Mouse (Mus musculus) limb, embryonic 13.5 days (tissue): Measurements from ENCODE around the gene Cd80. TPM values are rescaled to one million over a fixed set of nuclear protein-coding genes. Genes with fewer than 3 reads are reported as not detected.

Experiments used
- ATAC-seq: fragments of 200-750 bp; cut with Nextera tagmentation; 2 replicates; pipeline ENCODE4 v1.8.0; 2017; ENCODE audit warnings: low read depth, moderate number of reproducible peaks, moderate TSS enrichment; ENCODE audit not compliant: low FRiP score
- H3K27ac ChIP-seq: fragments of 300-500 bp; sonication (generic); 2 replicates; pipeline ENCODE4 v1.5.1; 2015; ENCODE audit warnings: inconsistent platforms, mild to moderate bottlenecking, moderate library complexity
- H3K27me3 ChIP-seq: fragments of 300-500 bp; sonication (generic); 2 replicates; pipeline ENCODE4 v1.6.1; 2015; ENCODE audit warnings: mild to moderate bottlenecking, inconsistent platforms
- H3K36me3 ChIP-seq: fragments of 300-500 bp; sonication (generic); 2 replicates; pipeline ENCODE4 v1.6.1; 2015; ENCODE audit warnings: inconsistent platforms, mild to moderate bottlenecking, moderate library complexity
- H3K4me1 ChIP-seq: fragments of 300-500 bp; sonication (generic); 2 replicates; pipeline ENCODE4 v1.6.1; 2015; ENCODE audit warnings: inconsistent platforms
- H3K4me2 ChIP-seq: fragments of 300-500 bp; sonication (generic); replicated peaks from 2 replicates; pipeline ENCODE4 v1.6.1; 2015; ENCODE audit warnings: inconsistent platforms, mild to moderate bottlenecking, moderate library complexity
- H3K4me3 ChIP-seq: fragments of 300-500 bp; sonication (generic); 2 replicates; pipeline ENCODE4 v1.5.1; 2015; ENCODE audit warnings: moderate library complexity, mild to moderate bottlenecking, inconsistent platforms
- H3K9ac ChIP-seq: fragments of 300-500 bp; sonication (generic); 2 replicates; pipeline ENCODE4 v1.6.1; 2015; ENCODE audit warnings: mild to moderate bottlenecking, inconsistent platforms
- H3K9me3 ChIP-seq: fragments of 300-500 bp; sonication (generic); 2 replicates; pipeline ENCODE4 v1.6.1; 2016; ENCODE audit warnings: inconsistent platforms
- WGBS: fragments of 180-500 bp; shearing (Covaris S2); methylation state at CpG from one replicate; pipeline ENCODE4 v1.1.7; 2015; 5-methylcytosine and 5-hydroxymethylcytosine counted together
- polyA plus RNA-seq: library from polyadenylated mRNA; unstranded; fragments of >200 nt; fragmentation: Nextera tagmentation; extraction: Ambion mirVana; gene quantifications from 2 replicates; pipeline ENCODE4 v1.2.1, GENCODE M21; 2015

Gene Cd80
- polyA plus RNA-seq, 1 experiment from 2014 or later: 0.47 TPM

DNA sequence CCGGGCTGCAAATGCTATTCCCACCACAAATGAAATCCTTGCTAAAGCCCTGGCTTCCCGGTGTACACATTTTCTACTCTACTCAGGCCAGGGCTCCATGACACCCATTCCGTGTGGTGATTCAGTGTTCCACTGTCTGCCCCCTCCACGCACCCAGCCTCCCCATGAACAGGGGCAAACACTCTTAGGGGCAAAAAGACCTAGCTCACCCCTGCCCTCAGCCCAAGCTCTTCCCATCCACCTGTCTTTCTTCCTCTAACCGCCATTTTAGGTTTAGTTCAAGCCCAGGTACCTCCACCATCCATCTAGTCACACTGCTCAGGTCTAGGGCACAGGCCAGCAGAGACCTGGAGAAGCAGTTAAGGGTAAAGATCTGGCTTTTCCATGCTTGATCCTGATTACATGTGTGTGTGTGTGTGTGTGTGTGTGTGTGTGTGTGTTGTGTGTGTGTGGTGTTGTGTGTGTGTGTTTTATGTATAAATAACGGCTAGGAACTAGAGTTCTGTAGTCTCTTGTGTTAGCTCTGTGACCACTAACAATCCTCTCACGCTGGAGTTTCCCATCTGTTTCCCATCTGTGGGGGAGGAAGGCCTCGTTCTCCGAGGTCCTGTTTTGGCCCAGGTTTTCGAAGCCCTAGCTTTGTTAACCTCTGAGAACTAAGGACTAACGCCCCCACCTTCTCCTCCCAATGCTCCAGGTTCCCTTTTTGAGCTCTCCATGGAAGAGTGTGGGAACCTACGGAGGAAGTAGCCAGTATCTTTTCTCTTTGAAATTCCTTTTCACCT is 3.7 kb upstream of the Cd80 start:
- H3K4me1 ChIP-seq: peaks cover 9% of the 10 kb centered on the region
- no peak for ATAC-seq
- 38% methylated on average over 12 of the region's 12 CpGs for WGBS
- H3K9ac ChIP-seq: peak overlapping the region; percentile 96
- no peaks in the 10 kb centered on the region for H3K27me3 ChIP-seq
- peak overlapping the region; percentile 75 for H3K4me3 ChIP-seq
- H3K27ac ChIP-seq: peak overlapping the region; percentile 96
- H3K9me3 ChIP-seq: no peaks in the 10 kb centered on the region
- H3K36me3 ChIP-seq: peaks cover 37% of the 10 kb centered on the region
- H3K4me2 ChIP-seq: peak overlapping the region; percentile 80

GRCm38 (mm10) chr16:38452442-38453202 is 2.7 kb upstream of the Cd80 start, which contains the start of gene Adprh:
TSS of gene Adprh (minus strand) at chr16:38452703.
- Histone ChIP-seq H3K4me2 (peak within 1 kb of the TSS; percentile 80), H3K9ac (peak within 1 kb of the TSS; percentile 96), H3K27me3 (no peaks in the 10 kb centered on the region), H3K4me3 (peak within 1 kb of the TSS; percentile 75), H3K36me3 (peaks cover 27% of the 10 kb centered on the region), H3K9me3 (no peaks in the 10 kb centered on the region), H3K27ac (peak within 1 kb of the TSS; percentile 96), H3K4me1 (peaks cover 9% of the 10 kb centered on the region)
- under 1% methylated on average over 52 of the region's 61 CpGs for WGBS
- peak; percentile 98 for ATAC-seq

GRCm38 (mm10) chr16:38453203-38453553 is 2.2 kb upstream of the Cd80 start:
- peak overlapping the region; percentile 80 for H3K4me2 ChIP-seq
- ATAC-seq: no peak; the same call in 1 of the 2 replicates
- peak overlapping the region; percentile 96 for H3K9ac ChIP-seq
- H3K9me3 ChIP-seq: no peaks in the 10 kb centered on the region
- H3K36me3 ChIP-seq: peaks cover 21% of the 10 kb centered on the region
- H3K4me3 ChIP-seq: peak overlapping the region; percentile 75
- H3K27me3 ChIP-seq: no peaks in the 10 kb centered on the region
- peak overlapping the region; percentile 96 for H3K27ac ChIP-seq
- H3K4me1 ChIP-seq: peaks cover 9% of the 10 kb centered on the region
- WGBS: 27% methylated on average over 3 of the region's 3 CpGs

GRCm38 (mm10) chr16:38453952-38454351 is 1.4 kb upstream of the Cd80 start:
- WGBS: 88% methylated on average over 4 of the region's 4 CpGs
- Histone ChIP-seq H3K9ac (no peak overlapping the region), H3K27me3 (no peaks in the 10 kb centered on the region), H3K4me3 (no peak overlapping the region), H3K36me3 (peaks cover 14% of the 10 kb centered on the region), H3K27ac (no peak overlapping the region), H3K4me2 (no peak overlapping the region), H3K9me3 (no peaks in the 10 kb centered on the region), H3K4me1 (peaks cover 9% of the 10 kb centered on the region)
- ATAC-seq: no peak

DNA sequence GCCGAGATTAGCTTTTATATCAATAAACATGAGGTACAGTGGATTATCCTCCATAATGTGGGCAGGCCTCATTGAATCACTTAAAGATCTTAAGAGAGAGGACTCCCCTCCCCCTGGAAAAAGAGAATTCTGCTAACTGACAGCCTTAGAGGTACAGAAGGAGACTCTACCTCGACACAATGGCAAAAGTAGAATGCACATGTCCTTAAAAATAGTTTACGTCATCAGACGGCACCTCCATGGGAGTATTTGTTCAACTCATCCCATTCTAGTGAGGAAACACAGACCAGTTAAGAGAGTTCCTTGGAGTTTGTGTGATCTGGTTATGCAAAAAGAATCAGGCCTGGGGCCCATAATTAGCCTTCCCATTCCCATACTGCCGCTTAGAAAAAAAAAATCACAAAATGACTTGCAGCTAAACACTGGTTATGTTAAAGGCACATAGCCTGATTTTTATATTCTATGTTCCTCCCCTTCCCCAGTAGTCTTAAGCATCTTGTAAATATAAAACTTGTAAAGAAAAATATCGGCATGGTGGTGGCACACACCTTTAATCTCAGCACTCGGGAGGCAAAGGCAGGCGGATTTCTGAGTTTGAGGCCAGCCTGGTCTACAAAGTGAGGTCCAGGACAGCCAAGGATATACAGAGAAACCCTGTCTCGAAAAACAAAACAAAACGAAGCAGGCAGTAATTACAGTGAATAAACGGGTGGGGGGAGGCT is 667 bp upstream of the Cd80 start:
- Histone ChIP-seq H3K4me1 (peaks cover 9% of the 10 kb centered on the region), H3K27me3 (no peaks in the 10 kb centered on the region), H3K9ac (no peak overlapping the region), H3K27ac (no peak overlapping the region), H3K4me3 (no peak overlapping the region), H3K4me2 (no peak overlapping the region), H3K36me3 (peaks cover 9% of the 10 kb centered on the region), H3K9me3 (no peaks in the 10 kb centered on the region)
- 70% methylated on average over 11 of the region's 11 CpGs for WGBS
- ATAC-seq: no peak

DNA sequence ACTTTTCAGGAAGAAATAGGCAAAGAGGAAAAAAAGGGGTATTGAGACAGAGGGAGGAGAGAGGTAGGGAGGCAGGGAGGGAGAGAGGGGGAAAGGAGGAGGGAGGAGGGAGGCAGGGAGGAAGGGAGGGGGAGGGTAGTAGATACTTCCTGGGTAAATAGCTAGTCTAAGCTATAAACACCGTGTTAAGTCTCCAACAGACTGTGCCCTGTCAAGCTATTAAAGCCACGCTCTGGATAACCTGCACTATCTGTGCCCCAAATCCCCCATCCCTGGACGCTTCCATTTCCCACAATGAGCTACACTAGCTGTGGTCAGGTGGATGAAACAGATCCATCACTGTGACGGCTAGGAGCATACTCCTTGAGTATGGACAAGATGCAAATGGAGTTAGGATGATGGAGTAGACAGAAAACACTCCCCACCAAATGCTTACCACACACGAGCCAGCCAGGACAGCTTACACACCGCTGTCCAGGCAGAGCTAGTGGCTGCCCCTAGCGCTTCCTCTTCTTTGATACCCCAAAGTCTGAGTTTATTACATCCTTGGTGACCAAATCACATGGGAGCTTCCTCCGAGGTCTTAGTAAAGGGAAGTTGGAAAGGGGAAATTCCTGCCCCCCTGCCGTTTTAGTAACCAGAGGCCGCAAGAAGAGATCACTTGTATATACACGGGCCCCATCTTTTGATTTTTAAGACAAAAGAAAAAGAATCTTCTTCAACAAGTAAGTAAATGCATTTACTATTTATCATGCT is 1.6 kb downstream of the Cd80 start:
- ATAC-seq: no peak
- H3K4me1 ChIP-seq: no peaks in the 10 kb centered on the region
- no peak overlapping the region for H3K27ac ChIP-seq
- 51% methylated on average over 11 of the region's 11 CpGs for WGBS
- no peaks in the 10 kb centered on the region for H3K9me3 ChIP-seq
- no peaks in the 10 kb centered on the region for H3K27me3 ChIP-seq
- H3K4me2 ChIP-seq: no peak overlapping the region
- H3K4me3 ChIP-seq: no peak overlapping the region
- H3K36me3 ChIP-seq: no peaks in the 10 kb centered on the region
- H3K9ac ChIP-seq: no peak overlapping the region

GRCm38 (mm10) chr16:38458600-38459280 is 3.4 kb downstream of the Cd80 start:
- WGBS: 71% methylated on average over 6 of the region's 6 CpGs
- H3K4me2 ChIP-seq: no peak overlapping the region
- H3K4me1 ChIP-seq: no peaks in the 10 kb centered on the region
- H3K27me3 ChIP-seq: no peaks in the 10 kb centered on the region
- no peak overlapping the region for H3K27ac ChIP-seq
- H3K36me3 ChIP-seq: no peaks in the 10 kb centered on the region
- ATAC-seq: no peak
- H3K9ac ChIP-seq: no peak overlapping the region
- H3K4me3 ChIP-seq: no peak overlapping the region
- no peaks in the 10 kb centered on the region for H3K9me3 ChIP-seq

GRCm38 (mm10) chr16:38459990-38460389 is 4.6 kb downstream of the Cd80 start:
- no peak overlapping the region for H3K4me2 ChIP-seq
- H3K27me3 ChIP-seq: no peaks in the 10 kb centered on the region
- H3K9me3 ChIP-seq: no peaks in the 10 kb centered on the region
- ATAC-seq: no peak
- no peak overlapping the region for H3K27ac ChIP-seq
- no peaks in the 10 kb centered on the region for H3K36me3 ChIP-seq
- H3K9ac ChIP-seq: no peak overlapping the region
- 88% methylated on average over 4 of the region's 4 CpGs for WGBS
- H3K4me3 ChIP-seq: no peak overlapping the region
- no peaks in the 10 kb centered on the region for H3K4me1 ChIP-seq

- WGBS: 84% methylated on average over 8 of the region's 8 CpGs
- no peaks in the 10 kb centered on the region for H3K4me1 ChIP-seq
- no peak overlapping the region for H3K27ac ChIP-seq
- no peaks in the 10 kb centered on the region for H3K36me3 ChIP-seq
- no peak overlapping the region for H3K9ac ChIP-seq
- H3K9me3 ChIP-seq: no peaks in the 10 kb centered on the region
- H3K4me3 ChIP-seq: no peak overlapping the region
- no peaks in the 10 kb centered on the region for H3K27me3 ChIP-seq
- no peak overlapping the region for H3K4me2 ChIP-seq
- no peak for ATAC-seq
Measured at GRCm38 (mm10) chr16:38461749-38462148, 6.4 kb downstream of the Cd80 start.

DNA sequence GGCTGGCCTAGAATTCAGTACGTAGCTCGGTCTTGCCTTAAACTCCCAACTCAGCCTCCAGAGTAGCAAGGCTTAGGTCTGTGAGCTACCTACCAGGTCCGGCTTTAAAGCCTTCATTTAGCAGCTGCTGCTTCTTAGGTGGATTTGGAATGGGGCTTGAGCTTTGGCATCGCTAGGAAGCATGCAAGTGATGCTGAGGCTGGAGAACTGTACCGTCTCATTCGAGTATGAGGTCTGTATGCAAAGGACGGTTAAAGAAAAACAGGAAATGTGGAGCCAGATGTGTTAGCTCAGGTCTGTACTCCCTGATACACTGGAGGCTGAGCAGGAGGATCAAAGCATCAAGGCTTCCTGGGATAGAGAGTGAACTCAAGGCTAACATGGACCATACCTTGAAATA is 6.8 kb downstream of the Cd80 start:
- no peak overlapping the region for H3K9ac ChIP-seq
- no peaks in the 10 kb centered on the region for H3K27me3 ChIP-seq
- 85% methylated on average over 7 of the region's 7 CpGs for WGBS
- H3K27ac ChIP-seq: no peak overlapping the region
- no peak overlapping the region for H3K4me3 ChIP-seq
- no peaks in the 10 kb centered on the region for H3K9me3 ChIP-seq
- no peaks in the 10 kb centered on the region for H3K4me1 ChIP-seq
- no peak for ATAC-seq
- H3K4me2 ChIP-seq: no peak overlapping the region
- H3K36me3 ChIP-seq: no peaks in the 10 kb centered on the region

DNA sequence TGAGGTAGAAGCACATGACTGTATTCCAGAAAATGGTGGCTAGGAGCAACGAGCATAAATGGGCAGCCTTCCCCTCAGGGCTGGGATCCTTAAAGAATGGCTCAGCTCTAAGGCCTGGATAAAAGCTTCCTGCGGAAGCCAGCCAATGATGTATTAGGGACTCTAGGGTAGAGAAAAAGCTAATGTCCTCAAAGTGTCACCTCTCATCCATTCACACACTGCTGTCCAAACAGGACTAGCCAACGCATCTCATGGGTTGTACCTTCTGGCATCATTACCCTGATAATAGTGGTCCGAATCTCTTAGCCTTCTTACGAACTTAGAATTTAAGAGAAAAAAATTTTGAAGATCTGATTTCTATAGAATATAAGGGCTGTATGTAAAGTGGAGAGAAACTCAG is 7.9 kb downstream of the Cd80 start:
- ATAC-seq: no peak

More for the DNA sequence above, 7.9 kb downstream of the Cd80 start:
- Histone ChIP-seq H3K9ac (no peak overlapping the region), H3K27me3 (no peaks in the 10 kb centered on the region), H3K4me2 (no peak overlapping the region), H3K4me1 (no peaks in the 10 kb centered on the region), H3K4me3 (no peak overlapping the region), H3K36me3 (no peaks in the 10 kb centered on the region), H3K9me3 (no peaks in the 10 kb centered on the region), H3K27ac (no peak overlapping the region)
- 91% methylated on average over 5 of the region's 5 CpGs for WGBS
